Mouse (Mus musculus) embryonic fibroblast, embryonic 13.5 days (primary cell): ENCODE data around the gene Fbxl3. TPM values are rescaled to one million over a fixed set of nuclear protein-coding genes. Genes with fewer than 3 reads are reported as not detected.

ENCODE experiments used
- H3K27ac ChIP-seq: 2 replicates; pipeline ENCODE4 v1.5.1; 2012; ENCODE audit warnings: low read length, control low read depth, inconsistent platforms; ENCODE audit not compliant: insufficient read depth
- H3K4me1 ChIP-seq: 2 replicates; pipeline ENCODE4 v1.6.1; 2011; ENCODE audit warnings: low read length; ENCODE audit not compliant: control insufficient read depth, insufficient read depth
- H3K4me3 ChIP-seq: 2 replicates; pipeline ENCODE4 v1.5.1; 2011; ENCODE audit warnings: mild to moderate bottlenecking, control low read depth, low read length; ENCODE audit not compliant: insufficient read depth
- CTCF ChIP-seq: IDR thresholded peaks from 2 replicates; pipeline ENCODE4 v1.5.1; 2011; ENCODE audit warnings: mild to moderate bottlenecking, control low read depth, low read length, moderate library complexity, borderline replicate concordance; ENCODE audit not compliant: insufficient read depth
- POLR2A ChIP-seq: IDR thresholded peaks from 2 replicates; pipeline ENCODE4 v1.6.1; 2011; ENCODE audit warnings: low read depth, mild to moderate bottlenecking, control low read depth, low read length, moderate library complexity
- polyA plus RNA-seq: library from polyadenylated mRNA; stranded (reverse); fragments of >200 nt; gene quantifications from 2 replicates; pipeline ENCODE4 v1.2.4, GENCODE M21; 2011; ENCODE audit warnings: low read depth; ENCODE audit not compliant: missing spikeins, insufficient read length

The Fbxl3 gene
- polyA plus RNA-seq, 1 experiment: 66.4 TPM

DNA sequence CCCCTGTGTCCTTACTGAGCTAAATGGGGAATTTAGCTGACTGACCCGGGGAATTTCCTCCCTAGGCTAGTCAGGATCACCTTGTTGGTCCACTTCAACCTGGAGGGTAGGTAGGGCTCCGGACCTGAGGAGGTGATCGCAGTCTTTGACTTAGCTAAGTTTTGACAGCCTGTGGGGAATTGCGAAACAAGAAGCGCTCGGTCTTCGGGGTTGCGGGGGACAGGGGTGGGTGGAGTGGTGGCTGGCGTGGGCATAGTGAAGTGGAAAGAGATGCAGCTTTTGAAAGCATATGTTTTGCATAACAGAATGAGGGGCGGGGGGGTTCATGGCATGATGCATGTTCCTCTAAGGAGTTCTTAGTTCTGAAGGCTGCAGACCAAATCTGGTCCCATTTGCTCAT is 28.6 kb downstream of the Fbxl3 start:
- Histone ChIP-seq H3K27ac (peak overlapping the region; percentile 80), H3K4me3 (peak overlapping the region; percentile 92), H3K4me1 (peaks cover 4% of the 10 kb centered on the region; the same call in 1 of the 2 replicates)
- TF ChIP-seq CTCF (no peak), POLR2A (no peak)

DNA sequence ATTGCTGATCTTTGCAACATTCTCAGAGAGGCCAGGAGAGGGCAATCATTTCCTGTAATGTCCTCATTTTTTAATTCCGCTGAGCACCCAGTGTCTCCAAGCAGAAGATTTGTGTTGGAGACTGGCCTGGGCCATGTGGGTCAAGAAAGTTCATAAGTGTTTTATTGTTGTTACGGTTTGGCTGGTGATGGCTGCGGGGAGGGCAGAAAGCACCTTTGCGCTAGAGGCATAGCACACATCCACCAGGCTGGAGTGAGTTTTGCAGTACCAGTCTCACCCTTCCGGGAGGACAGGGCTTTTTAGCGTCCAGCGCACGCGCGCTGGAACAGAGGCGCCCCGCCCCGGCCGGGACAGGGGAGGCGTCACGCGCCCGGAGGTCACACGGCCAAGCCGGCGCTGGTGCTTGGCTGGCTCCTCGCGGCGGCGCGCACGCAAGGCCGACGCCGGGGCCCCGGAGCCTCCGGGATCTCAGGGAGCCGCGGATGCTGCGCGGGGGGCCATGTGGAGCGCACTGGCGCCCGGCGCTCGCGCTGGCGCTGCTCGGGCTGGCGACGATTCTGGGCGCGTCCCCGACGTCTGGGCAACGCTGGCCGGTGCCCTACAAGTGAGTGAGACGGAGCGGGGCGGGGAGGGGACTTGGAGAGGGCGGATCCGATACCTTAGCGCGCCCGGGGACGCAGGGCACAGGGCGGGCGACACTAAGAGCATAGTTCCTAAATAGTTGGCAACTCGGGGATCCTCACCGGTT is 29.3 kb downstream of the Fbxl3 start, which contains the start of gene Cln5:
Gene Cln5 (plus strand): TSS at position 353 of the 748 bp plus-strand sequence.
- H3K4me3 ChIP-seq: peak within 1 kb of the TSS; percentile 92
- H3K4me1 ChIP-seq: peaks cover 4% of the 10 kb centered on the region; the same call in 1 of the 2 replicates
- no peak for TF ChIP-seq CTCF
- peak; percentile 97 for TF ChIP-seq POLR2A
- H3K27ac ChIP-seq: peak within 1 kb of the TSS; percentile 84

DNA sequence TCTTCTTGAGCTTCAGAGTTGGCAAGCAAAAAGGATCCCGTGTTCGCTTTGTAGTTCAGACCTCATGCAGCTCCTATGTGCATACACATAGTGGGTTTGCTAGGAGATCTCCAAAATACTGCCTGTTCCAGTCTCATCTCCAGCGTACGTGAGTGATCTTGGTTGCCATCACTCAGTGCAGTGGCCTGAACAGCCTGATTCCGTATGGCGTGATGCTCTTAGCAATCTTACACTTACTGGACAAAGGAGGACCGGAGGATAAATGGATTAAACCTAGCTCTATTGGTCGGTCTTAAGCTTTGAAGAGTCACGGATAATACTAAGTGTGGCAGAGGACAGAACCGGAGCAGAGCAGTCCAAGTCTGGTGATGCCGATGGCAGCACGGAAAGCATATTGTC is 29.9 kb downstream of the Fbxl3 start:
- Histone ChIP-seq H3K4me1 (peaks cover 4% of the 10 kb centered on the region; the same call in 1 of the 2 replicates), H3K4me3 (peak overlapping the region; percentile 37), H3K27ac (peak overlapping the region; percentile 84)
- no peak for TF ChIP-seq CTCF
- TF ChIP-seq POLR2A: no peak

DNA sequence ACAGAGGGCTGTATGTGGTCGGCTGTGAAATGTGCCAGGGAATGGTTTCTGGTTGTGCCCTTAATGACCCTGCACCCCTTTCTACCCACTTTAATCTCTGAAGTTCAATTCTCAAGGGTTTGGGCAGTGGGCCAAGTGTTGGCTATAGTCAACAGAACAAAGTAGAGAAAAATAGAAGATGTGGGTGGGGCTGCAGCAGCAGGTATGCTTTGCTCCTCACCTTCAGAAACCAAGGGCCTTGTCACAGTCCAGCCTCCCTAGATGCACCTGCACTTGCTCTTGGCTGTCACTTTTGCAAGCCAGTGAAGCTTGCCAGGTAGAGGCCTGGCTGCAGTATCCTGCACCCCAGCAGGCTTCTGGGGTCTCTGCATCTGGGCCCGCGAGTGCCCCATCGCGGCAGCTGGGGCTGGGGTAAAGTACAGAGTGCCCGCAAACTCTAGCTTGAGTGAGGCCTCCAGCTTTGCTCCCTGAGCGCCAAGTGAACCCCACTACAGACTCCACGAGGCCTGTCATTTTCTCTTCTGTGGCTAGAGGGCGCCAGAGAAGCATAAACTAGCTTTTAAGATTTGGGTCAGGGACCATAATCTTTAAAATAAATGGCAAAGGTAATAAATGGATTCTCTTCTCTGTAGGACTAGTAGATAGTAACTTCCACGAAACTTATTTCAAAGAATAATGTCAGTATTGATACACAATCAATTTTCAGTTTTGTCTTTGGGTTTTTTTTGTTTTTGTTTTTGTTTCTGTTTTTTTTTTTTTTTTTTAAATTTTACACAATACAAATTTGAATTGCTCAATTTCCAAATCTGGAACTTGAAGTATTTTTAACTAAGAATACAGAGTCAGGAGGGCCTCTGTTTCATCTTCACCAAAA is 33.8 kb downstream of the Fbxl3 start:
- no peak overlapping the region for H3K27ac ChIP-seq
- H3K4me3 ChIP-seq: no peak overlapping the region
- TF ChIP-seq CTCF: no peak
- no peak for TF ChIP-seq POLR2A
- peaks cover 3% of the 10 kb centered on the region; the same call in 1 of the 2 replicates for H3K4me1 ChIP-seq

DNA sequence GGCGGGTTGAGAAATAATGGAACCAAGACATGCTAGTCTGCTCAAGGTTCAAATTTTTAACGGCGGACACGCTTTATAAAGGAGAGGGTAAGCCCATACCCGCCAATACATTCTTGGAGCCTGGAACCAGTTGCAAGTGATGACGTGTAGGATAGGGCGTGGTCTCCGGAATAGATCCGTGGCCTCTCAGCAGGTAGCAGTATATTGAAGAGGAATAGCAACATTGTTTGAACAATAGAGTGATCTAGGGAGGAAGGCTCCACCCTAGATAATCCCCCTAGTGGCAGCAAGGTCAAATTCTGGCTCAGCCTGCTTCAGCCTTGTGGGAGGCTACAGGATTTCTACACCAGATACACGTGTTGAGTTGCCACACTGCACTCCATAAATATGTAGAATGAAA is 39.9 kb downstream of the Fbxl3 start:
- Histone ChIP-seq H3K27ac (no peak overlapping the region), H3K4me1 (no peaks in the 10 kb centered on the region), H3K4me3 (no peak overlapping the region)
- TF ChIP-seq CTCF: no peak
- TF ChIP-seq POLR2A: no peak

DNA sequence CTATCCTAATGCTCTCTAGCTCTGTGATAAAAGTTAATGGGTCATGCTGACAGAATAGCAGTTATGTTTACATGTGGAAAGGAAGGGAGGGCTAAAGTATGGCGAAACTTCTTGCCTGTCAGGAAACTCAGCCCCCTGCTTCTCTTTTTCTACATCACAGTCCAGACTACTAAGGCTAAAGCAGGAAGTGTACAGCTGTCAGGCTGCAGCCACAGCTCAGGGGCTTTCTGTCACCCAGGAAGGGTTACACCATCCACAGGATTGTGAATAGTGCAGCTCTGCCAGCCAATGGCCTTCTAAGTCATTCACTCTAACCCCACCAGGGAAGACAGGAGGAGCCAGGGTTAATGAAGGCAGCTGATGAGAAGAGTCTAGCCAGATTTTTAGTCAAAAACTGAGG is 40.4 kb downstream of the Fbxl3 start:
- Histone ChIP-seq H3K4me3 (no peak overlapping the region), H3K4me1 (no peaks in the 10 kb centered on the region), H3K27ac (no peak overlapping the region)
- TF ChIP-seq POLR2A: no peak
- TF ChIP-seq CTCF: no peak

DNA sequence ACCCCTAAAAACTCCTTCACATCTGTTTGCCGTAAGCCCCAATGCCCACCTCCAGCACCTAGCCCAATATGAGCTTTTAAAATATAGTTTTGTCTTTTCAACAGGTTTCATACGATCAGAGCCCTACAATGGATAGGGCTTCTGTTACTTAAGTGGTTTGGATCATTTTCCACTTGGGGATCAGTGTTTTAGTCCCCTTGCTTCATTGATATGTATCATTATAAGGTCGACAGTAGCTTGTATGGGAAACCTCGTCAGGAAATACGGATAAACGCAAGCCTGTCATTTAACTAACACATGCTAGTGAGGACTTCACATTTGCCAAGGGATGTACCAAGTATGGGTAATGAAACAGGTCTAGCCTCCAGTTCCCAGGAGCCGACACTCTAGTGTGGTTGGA is 42.8 kb downstream of the Fbxl3 start:
- Histone ChIP-seq H3K4me3 (no peak overlapping the region), H3K27ac (no peak overlapping the region), H3K4me1 (no peaks in the 10 kb centered on the region)
- TF ChIP-seq CTCF (no peak), POLR2A (no peak)

DNA sequence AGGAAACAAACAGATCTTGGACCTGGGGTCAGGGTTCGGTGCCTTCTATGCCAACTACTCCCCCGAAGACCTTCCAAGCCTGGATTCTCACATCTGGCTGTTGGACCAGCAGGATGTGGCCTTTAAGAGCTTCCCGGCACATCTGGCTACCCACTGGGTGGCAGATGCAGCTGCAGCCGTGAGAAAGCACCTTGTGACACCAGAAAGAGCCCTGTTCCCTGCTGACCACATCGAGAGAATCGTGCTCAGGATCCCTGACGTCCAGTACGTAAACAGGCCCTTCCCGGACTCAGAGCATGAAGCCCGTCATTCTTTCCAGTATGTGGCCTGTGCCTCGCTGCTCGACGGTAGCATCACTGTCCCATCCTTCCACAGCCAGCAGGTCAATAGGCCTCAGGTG is 44.6 kb downstream of the Fbxl3 start:
- no peaks in the 10 kb centered on the region for H3K4me1 ChIP-seq
- H3K4me3 ChIP-seq: no peak overlapping the region
- no peak overlapping the region for H3K27ac ChIP-seq
- TF ChIP-seq CTCF (no peak), POLR2A (no peak)

DNA sequence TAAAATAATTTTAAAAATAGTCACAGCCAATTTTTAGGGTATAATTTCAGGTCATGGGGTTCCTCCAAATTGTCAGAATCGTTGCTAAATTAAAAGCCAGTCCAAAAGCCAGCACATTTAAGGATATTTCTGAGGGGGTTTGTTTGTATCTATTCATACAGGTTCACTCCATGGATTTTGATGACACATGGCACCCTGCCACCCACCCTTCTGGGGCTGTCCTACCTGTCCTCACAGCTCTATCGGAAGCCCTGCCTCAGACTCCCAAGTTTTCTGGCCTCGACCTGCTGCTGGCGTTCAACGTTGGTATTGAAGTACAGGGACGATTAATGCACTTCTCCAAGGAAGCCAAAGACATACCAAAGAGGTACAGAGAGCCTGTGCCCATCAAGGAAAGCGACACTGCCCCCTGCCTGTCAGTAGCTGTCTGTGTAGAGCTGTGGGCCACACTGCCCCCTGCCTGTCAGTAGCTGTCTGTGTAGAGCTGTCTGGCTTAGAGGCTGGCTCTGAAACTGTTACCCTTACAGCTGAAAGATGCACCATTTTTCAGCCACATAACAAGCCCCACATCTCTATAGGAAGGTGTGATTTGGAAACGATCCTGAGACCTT is 48.1 kb downstream of the Fbxl3 start:
- no peaks in the 10 kb centered on the region for H3K4me1 ChIP-seq

More for the DNA sequence above, 48.1 kb downstream of the Fbxl3 start:
- Histone ChIP-seq H3K27ac (no peak overlapping the region), H3K4me3 (no peak overlapping the region)
- TF ChIP-seq POLR2A (no peak), CTCF (peak; percentile 99)
